Mouse (Mus musculus): ENCODE data around the gene Apc2.

DNA sequence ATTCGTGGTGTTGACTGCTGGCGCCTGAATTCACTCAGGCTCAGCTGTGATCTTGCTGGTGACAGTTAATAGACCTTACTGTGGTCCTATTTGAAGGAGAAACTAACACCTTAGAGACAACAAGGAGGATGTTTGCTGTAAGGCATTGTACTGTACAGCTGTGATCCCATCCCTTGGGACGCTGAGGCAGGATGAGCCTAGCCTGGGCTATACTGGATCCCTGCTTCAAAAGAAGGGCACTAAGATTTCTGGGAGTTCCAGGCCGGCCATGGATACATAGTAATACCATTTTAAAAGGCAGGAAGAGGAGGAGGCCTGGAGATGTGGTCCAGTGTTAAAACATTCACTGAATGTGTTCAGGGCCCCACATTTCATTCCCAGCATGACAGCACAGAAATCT is 45.2 kb upstream of the Apc2 start:
- TF ChIP-seq EP300 (IDR thresholded peaks at IDR 0.05; ENCODE audit: low read depth) (no peak), CTCF (IDR thresholded peaks at IDR 0.05; ENCODE audit: low read depth) (no peak)
